In genomic region chr1:66176012-66176837, GRCm38 (mm10) we compare ENCODE assay signal across 8 mouse cellular contexts. TPM values are rescaled to one million over a fixed set of nuclear protein-coding genes. Genes with fewer than 3 reads are reported as not detected.
DNase-seq lines count a peak whose midpoint lies in the region; ATAC-seq and TF ChIP-seq lines count a peak whose summit lies in the region.

No protein-coding gene starts in this region.

- no peak overlapping the region for H3K9ac ChIP-seq in liver, embryonic 11.5 days (ENCODE audit: low read depth, low read length)
- no peak overlapping the region; the same call in 1 of the 2 replicates for H3K9ac ChIP-seq in embryonic facial prominence, embryonic 14.5 days (ENCODE audit: low read depth, low read length)
- H3K9ac ChIP-seq in limb, embryonic 12.5 days (replicated peaks) = peak overlapping the region; percentile 19

- no peak overlapping the region for H3K27ac ChIP-seq in liver, embryonic 11.5 days (ENCODE audit: low read depth, low read length)
- no peak overlapping the region for H3K27ac ChIP-seq in embryonic facial prominence, embryonic 14.5 days (replicated peaks; ENCODE audit: low read depth, low read length)
- no peak overlapping the region for H3K27ac ChIP-seq in limb, embryonic 12.5 days
- H3K27ac ChIP-seq in olfactory bulb, adult 2 months (ENCODE audit: insufficient read depth, low read depth, low read length) = peak overlapping the region; percentile 71

- TF ChIP-seq POLR2A in olfactory bulb, adult 2 months (IDR thresholded peaks at IDR 0.05; ENCODE audit: insufficient read depth, low read depth, low read length) = no peak

- no peak for ATAC-seq in liver, embryonic 11.5 days (replicated peaks; ENCODE audit: low FRiP score)
- no peak for ATAC-seq in embryonic facial prominence, embryonic 14.5 days (ENCODE audit: low read depth)
- ATAC-seq in limb, embryonic 12.5 days (ENCODE audit: insufficient number of reproducible peaks, insufficient read depth, low FRiP score, low TSS enrichment, low read depth) = no peak
- no peak for ATAC-seq in monocyte, adult 5-6 weeks (replicated peaks; ENCODE audit: insufficient number of reproducible peaks, low FRiP score, low TSS enrichment, poor library complexity, severe bottlenecking)

- peak overlapping the region; percentile 59; the same call in 1 of the 2 replicates for H3K4me3 ChIP-seq in liver, embryonic 11.5 days (ENCODE audit: low read depth, low read length)
- H3K4me3 ChIP-seq in embryonic facial prominence, embryonic 14.5 days (ENCODE audit: low read depth, low read length) = peak overlapping the region; percentile 58
- peak overlapping the region; percentile 65 for H3K4me3 ChIP-seq in limb, embryonic 12.5 days (replicated peaks)
- H3K4me3 ChIP-seq in olfactory bulb, adult 2 months (ENCODE audit: insufficient read depth, low read depth, low read length) = peak overlapping the region; percentile 62

- H3K9me3 ChIP-seq in liver, embryonic 11.5 days (ENCODE audit: control insufficient read depth, low read length) = no peaks in the 10 kb centered on the region
- H3K9me3 ChIP-seq in embryonic facial prominence, embryonic 14.5 days (ENCODE audit: control insufficient read depth, low read length) = no peaks in the 10 kb centered on the region
- H3K9me3 ChIP-seq in limb, embryonic 12.5 days = no peaks in the 10 kb centered on the region

- DNase-seq in liver, embryonic 11.5 days (ENCODE audit: low spot score) = no peak
- DNase-seq in liver = no peak
- DNase-seq in embryonic facial prominence, embryonic 14.5 days (ENCODE audit: low spot score) = peak; percentile 20
- DNase-seq in kidney, postnatal 4 days = no peak
- DNase-seq in spleen, adult 18-20 months = no peak

- H3K27me3 ChIP-seq in liver, embryonic 11.5 days (replicated peaks; ENCODE audit: control insufficient read depth, insufficient read depth, low read length) = peaks cover 6% of the 10 kb centered on the region; the same call in 1 of the 2 replicates
- no peaks in the 10 kb centered on the region for H3K27me3 ChIP-seq in embryonic facial prominence, embryonic 14.5 days (replicated peaks; ENCODE audit: control insufficient read depth, insufficient read depth, low read length)
- H3K27me3 ChIP-seq in limb, embryonic 12.5 days = no peaks in the 10 kb centered on the region; the same call in 1 of the 2 replicates

- H3K4me2 ChIP-seq in liver, embryonic 11.5 days = peak overlapping the region; percentile 84
- H3K4me2 ChIP-seq in embryonic facial prominence, embryonic 14.5 days (ENCODE audit: low read depth, low read length) = peak overlapping the region; percentile 75
- H3K4me2 ChIP-seq in limb, embryonic 12.5 days = peak overlapping the region; percentile 68

- H3K4me1 ChIP-seq in liver, embryonic 11.5 days (replicated peaks; ENCODE audit: control insufficient read depth, insufficient read depth, low read length) = no peaks in the 10 kb centered on the region
- H3K4me1 ChIP-seq in embryonic facial prominence, embryonic 14.5 days (ENCODE audit: control insufficient read depth, insufficient read depth, low read length) = peaks cover 10% of the 10 kb centered on the region; the same call in 1 of the 2 replicates
- peaks cover 19% of the 10 kb centered on the region for H3K4me1 ChIP-seq in limb, embryonic 12.5 days (replicated peaks)
- H3K4me1 ChIP-seq in olfactory bulb, adult 2 months (ENCODE audit: control insufficient read depth, insufficient read depth, low read length) = peaks cover 5% of the 10 kb centered on the region; the same call in 1 of the 2 replicates

- no peaks in the 10 kb centered on the region for H3K36me3 ChIP-seq in liver, embryonic 11.5 days (ENCODE audit: control insufficient read depth, insufficient read depth, low read length)
- H3K36me3 ChIP-seq in embryonic facial prominence, embryonic 14.5 days (ENCODE audit: control insufficient read depth, insufficient read depth, low read length) = no peaks in the 10 kb centered on the region
- 0 out of 2 replicates have a peak, but pooled peaks cover under 1% of the 10 kb centered on the region for H3K36me3 ChIP-seq in limb, embryonic 12.5 days

- 38% methylated on average over 9 of the region's 9 CpGs for WGBS in liver, embryonic 11.5 days
- 28% methylated on average over 9 of the region's 9 CpGs for WGBS in embryonic facial prominence, embryonic 14.5 days
- 31% methylated on average over 9 of the region's 9 CpGs for WGBS in limb, embryonic 12.5 days
- WGBS in olfactory bulb, adult 2 months = 5% methylated on average over 9 of the region's 9 CpGs

- no peak for TF ChIP-seq CTCF in olfactory bulb, adult 2 months (IDR thresholded peaks at IDR 0.05; ENCODE audit: insufficient read depth, low read depth, low read length)

RNA-seq across cellular contexts. Expression of gene Map2, which starts 1.2 kb away (rescaled TPM):
- 4.1 and 5.5 TPM in 2 replicates for polyA plus RNA-seq in liver, embryonic 11.5 days (2014; fragmentation: Nextera tagmentation; extraction: Ambion mirVana)
- 16.6 and 19.2 TPM in 2 replicates for polyA plus RNA-seq in embryonic facial prominence, embryonic 14.5 days (2014; fragmentation: Nextera tagmentation; extraction: Ambion mirVana)
- polyA plus RNA-seq in limb, embryonic 12.5 days (2016; fragmentation: Nextera tagmentation; extraction: Ambion mirVana) = 28.3 and 32.7 TPM in 2 replicates
- 412 and 635 TPM in 2 replicates for polyA plus RNA-seq in olfactory bulb, adult 2 months (2012; ENCODE audit: insufficient read depth, insufficient read length, low replicate concordance, missing spikeins)
- 0.10 to 0.29 TPM in 2 of 3 replicates, not detected in the other for total RNA-seq in monocyte, adult 5-6 weeks (2017)

Comparison
In these comparisons a context has a peak if more than half of its experiments do, and no peak if none do; other contexts are left out.
1. RNA of gene Map2, which starts 1.2 kb away (polyA plus RNA-seq): 412 to 635 TPM in olfactory bulb, adult 2 months; 28.3 to 32.7 TPM in limb, embryonic 12.5 days, 16.6 to 19.2 TPM in embryonic facial prominence, embryonic 14.5 days and 4.1 to 5.5 TPM in liver, embryonic 11.5 days; every median in the first group is over 10 times any median in the second.
2. Peak in every context shown above with its lines, with median percentiles within 50 percentile points of each other: H3K4me2 ChIP-seq and H3K4me3 ChIP-seq.